Mouse (Mus musculus) c-Kit-positive CD71-positive TER-119-negative erythroid progenitor cells, embryonic 14.5 days (primary cell): Measurements from ENCODE around the gene Ssna1.

Source experiments
- DNase-seq: peaks from one replicate; pipeline ENCODE4 v3.0.0-alpha.2; 2013; ENCODE audit warnings: low read depth

The Ssna1 gene

GRCm38 (mm10) chr2:25229582-25229981 lies 42.7 kb downstream of the Ssna1 start:
- DNase-seq, result no peak

GRCm38 (mm10) chr2:25228995-25229530 lies 43.2 kb downstream of the Ssna1 start:
- no peak for DNase-seq

GRCm38 (mm10) chr2:25228431-25228889 lies 43.8 kb downstream of the Ssna1 start:
- DNase-seq, result peak; percentile 86

- DNase-seq, result no peak
These were observed 44.8 kb downstream of the Ssna1 start for GRCm38 (mm10) chr2:25227406-25227805.

- no peak for DNase-seq
These were observed 45.4 kb downstream of the Ssna1 start for GRCm38 (mm10) chr2:25226864-25227263.

GRCm38 (mm10) chr2:25225811-25226379 lies 46.3 kb downstream of the Ssna1 start:
- no peak for DNase-seq

GRCm38 (mm10) chr2:25224766-25225752 lies 47.2 kb downstream of the Ssna1 start:
- DNase-seq, result peak; percentile 99

- DNase-seq, result no peak
These were observed 47.8 kb downstream of the Ssna1 start, which contains the start of gene Tubb4b for GRCm38 (mm10) chr2:25224492-25224765. Gene Tubb4b, minus strand, starts transcription at chr2:25224702.

- DNase-seq, result peak; percentile 88
These were observed 48.4 kb downstream of the Ssna1 start for GRCm38 (mm10) chr2:25223681-25224491.

- no peak for DNase-seq
These were observed 50.9 kb downstream of the Ssna1 start for GRCm38 (mm10) chr2:25221331-25221772.
